Comparison of ENCODE assay signal across 11 mouse cellular contexts in genomic region chr4:136149045-136149379, GRCm38 (mm10). TPM values are rescaled to one million over a fixed set of nuclear protein-coding genes. Genes with fewer than 3 reads are reported as not detected.
DNase-seq lines count a peak whose midpoint lies in the region; ATAC-seq and TF ChIP-seq lines count a peak whose summit lies in the region.
"Had no signal": no experiment of that assay in that cellular context is flagged by ENCODE, and none has a peak within 500 bp of the region (broad histone marks: within the 10 kb centered on the region; RNA-seq: fewer than 3 reads in every experiment).

No protein-coding gene starts in this region.

- H3K27me3 ChIP-seq in heart, embryonic 16.5 days (ENCODE audit: control insufficient read depth, insufficient read depth, low read length) = no peaks in the 10 kb centered on the region
- no peaks in the 10 kb centered on the region for H3K27me3 ChIP-seq in lung, postnatal 0 days (replicated peaks; ENCODE audit: insufficient read depth, low read length)
- no peaks in the 10 kb centered on the region for H3K27me3 ChIP-seq in embryonic facial prominence, embryonic 14.5 days (replicated peaks; ENCODE audit: control insufficient read depth, insufficient read depth, low read length)

- H3K4me3 ChIP-seq in heart, embryonic 16.5 days (ENCODE audit: low read length) = no peak overlapping the region
- H3K4me3 ChIP-seq in lung, postnatal 0 days (ENCODE audit: low read depth, low read length) = no peak overlapping the region
- no peak overlapping the region for H3K4me3 ChIP-seq in lung, adult 2 months (replicated peaks; ENCODE audit: extremely low read depth, low read depth, low read length)
- H3K4me3 ChIP-seq in embryonic facial prominence, embryonic 14.5 days (ENCODE audit: low read depth, low read length) = no peak overlapping the region

- H3K9me3 ChIP-seq in heart, embryonic 16.5 days (replicated peaks; ENCODE audit: control insufficient read depth, low read length) = no peaks in the 10 kb centered on the region
- H3K9me3 ChIP-seq in lung, postnatal 0 days (ENCODE audit: low read length) = no peaks in the 10 kb centered on the region
- no peaks in the 10 kb centered on the region for H3K9me3 ChIP-seq in embryonic facial prominence, embryonic 14.5 days (ENCODE audit: control insufficient read depth, low read length)

- ATAC-seq in heart, embryonic 16.5 days (replicated peaks; ENCODE audit: extremely low read depth, insufficient read depth, low FRiP score) = no peak
- no peak for ATAC-seq in lung, postnatal 0 days
- ATAC-seq in embryonic facial prominence, embryonic 14.5 days (ENCODE audit: low read depth) = no peak

- TF ChIP-seq CTCF in lung, postnatal 0 days (IDR thresholded peaks at IDR 0.05) = no peak
- TF ChIP-seq CTCF in lung, adult 2 months (IDR thresholded peaks at IDR 0.05; ENCODE audit: insufficient read depth, low read length) = no peak

- 90% methylated on average over 2 of the region's 2 CpGs for WGBS in heart, embryonic 16.5 days
- 85% methylated on average over 2 of the region's 2 CpGs for WGBS in lung, postnatal 0 days
- 92% methylated on average over 2 of the region's 2 CpGs for WGBS in lung, adult 2 months
- WGBS in embryonic facial prominence, embryonic 14.5 days = 78% methylated on average over 2 of the region's 2 CpGs

- DNase-seq in heart, postnatal 25 days (ENCODE audit: low spot score) = no peak
- DNase-seq in lung, postnatal 0 days (ENCODE audit: low spot score) = no peak
- no peak for DNase-seq in lung, adult 2 months
- DNase-seq in embryonic facial prominence, embryonic 14.5 days (ENCODE audit: low spot score) = no peak
- peak; percentile 58 for DNase-seq in naive thymus-derived CD4-positive, alpha-beta T cell, adult 2 months (ENCODE audit: low read depth)
- no peak for DNase-seq in left cerebral cortex, postnatal 36 days (ENCODE audit: low spot score in 2 of 2)
- no peak for DNase-seq in gastrocnemius, postnatal 4 days (ENCODE audit: low spot score in 2 of 2)
- DNase-seq: layer of hippocampus, adult 9-11 months had no signal

- no peaks in the 10 kb centered on the region for H3K36me3 ChIP-seq in heart, embryonic 16.5 days (ENCODE audit: control insufficient read depth, insufficient read depth)
- no peaks in the 10 kb centered on the region for H3K36me3 ChIP-seq in lung, postnatal 0 days (ENCODE audit: insufficient read depth, low read length)
- H3K36me3 ChIP-seq in embryonic facial prominence, embryonic 14.5 days (ENCODE audit: control insufficient read depth, insufficient read depth, low read length) = peaks cover 13% of the 10 kb centered on the region; the same call in 1 of the 2 replicates
- H3K36me3 ChIP-seq: G1E had no signal

- no peak overlapping the region for H3K9ac ChIP-seq in heart, embryonic 16.5 days (ENCODE audit: low read length)
- H3K9ac ChIP-seq in lung, postnatal 0 days (replicated peaks; ENCODE audit: low read depth) = no peak overlapping the region
- no peak overlapping the region for H3K9ac ChIP-seq in embryonic facial prominence, embryonic 14.5 days (ENCODE audit: low read depth, low read length)

- no peak for TF ChIP-seq POLR2A in lung, adult 2 months (IDR thresholded peaks at IDR 0.05; ENCODE audit: borderline replicate concordance, extremely low read depth, low read depth, low read length)

- intact Hi-C loops in heart, postnatal 25 days (cut with DNase I) = loop anchor here (10.0 kb wide), 1 partner anchor 316 kb away; the partner anchor contains the start of genes 6030445D17Rik and Luzp1
- intact Hi-C loops in left cerebral cortex, postnatal 36 days (cut with DNase I) = loop anchor here (2.0 kb wide), 1 partner anchor 78 kb away; no protein-coding TSS in a partner anchor

- peak overlapping the region; percentile 83 for H3K27ac ChIP-seq in heart, embryonic 16.5 days (ENCODE audit: low read length)
- peak overlapping the region; percentile 54 for H3K27ac ChIP-seq in lung, postnatal 0 days (ENCODE audit: low read length)
- peak overlapping the region; percentile 97 for H3K27ac ChIP-seq in embryonic facial prominence, embryonic 14.5 days (replicated peaks; ENCODE audit: low read depth, low read length)

- TF ChIP-seq EP300 in lung, postnatal 0 days (IDR thresholded peaks at IDR 0.05) = no peak

- H3K4me2 ChIP-seq in heart, embryonic 16.5 days (ENCODE audit: low read depth, low read length) = no peak overlapping the region
- H3K4me2 ChIP-seq in lung, postnatal 0 days (replicated peaks; ENCODE audit: low read depth, low read length) = no peak overlapping the region
- H3K4me2 ChIP-seq in embryonic facial prominence, embryonic 14.5 days (ENCODE audit: low read depth, low read length) = no peak overlapping the region

- H3K4me1 ChIP-seq in heart, embryonic 16.5 days (ENCODE audit: control insufficient read depth, insufficient read depth, low read length) = peaks cover 15% of the 10 kb centered on the region
- H3K4me1 ChIP-seq in lung, postnatal 0 days (ENCODE audit: insufficient read depth, low read depth, low read length) = peaks cover 23% of the 10 kb centered on the region
- H3K4me1 ChIP-seq in lung, adult 2 months (ENCODE audit: control insufficient read depth, insufficient read depth, low read length) = peaks cover 16% of the 10 kb centered on the region
- peaks cover 35% of the 10 kb centered on the region for H3K4me1 ChIP-seq in embryonic facial prominence, embryonic 14.5 days (ENCODE audit: control insufficient read depth, insufficient read depth, low read length)

RNA-seq across cellular contexts. Expression of gene Id3, which starts 5.7 kb away (rescaled TPM):
- polyA plus RNA-seq in heart, embryonic 16.5 days (2015; fragmentation: Nextera tagmentation; extraction: Ambion mirVana) = 218 and 262 TPM in 2 replicates
- total RNA-seq in heart, postnatal 25 days (2021) = 10 to 100 TPM; 46.9 to 70.1 TPM
- 430 and 477 TPM in 2 replicates for polyA plus RNA-seq in lung, postnatal 0 days (2015; fragmentation: Nextera tagmentation; extraction: Ambion mirVana)
- polyA plus RNA-seq in lung, adult 2 months (2012; rRNA removed) = 390 and 505 TPM in 2 replicates
- polyA plus RNA-seq in embryonic facial prominence, embryonic 14.5 days (2014; fragmentation: Nextera tagmentation; extraction: Ambion mirVana) = 404 and 407 TPM in 2 replicates
- total RNA-seq in left cerebral cortex, postnatal 36 days (2021) = 10 to 100 TPM; 35.3 to 40.7 TPM
- total RNA-seq in gastrocnemius, postnatal 4 days (2021) = 10 to 100 TPM; 51.3 to 59.3 TPM
- polyA plus RNA-seq: G1E had no signal

RNA-seq across cellular contexts. Expression of gene E2f2, which starts 23.2 kb away (rescaled TPM):
- 8.6 and 11.0 TPM in 2 replicates for polyA plus RNA-seq in heart, embryonic 16.5 days (2015; fragmentation: Nextera tagmentation; extraction: Ambion mirVana)
- 1 to 10 TPM; 1.9 to 4.3 TPM for total RNA-seq in heart, postnatal 25 days (2021)
- 17.8 and 19.1 TPM in 2 replicates for polyA plus RNA-seq in lung, postnatal 0 days (2015; fragmentation: Nextera tagmentation; extraction: Ambion mirVana)
- polyA plus RNA-seq in lung, adult 2 months (2012; rRNA removed) = 8.9 and 11.2 TPM in 2 replicates
- polyA plus RNA-seq in embryonic facial prominence, embryonic 14.5 days (2014; fragmentation: Nextera tagmentation; extraction: Ambion mirVana) = 7.9 and 10.1 TPM in 2 replicates
- under 1 TPM; 0.61 to 0.72 TPM for total RNA-seq in left cerebral cortex, postnatal 36 days (2021)
- total RNA-seq in gastrocnemius, postnatal 4 days (2021) = 10 to 100 TPM; 18.4 to 19.4 TPM

RNA-seq across cellular contexts. Expression of gene Asap3, which starts 57.2 kb away (rescaled TPM):
- polyA plus RNA-seq in heart, embryonic 16.5 days (2015; fragmentation: Nextera tagmentation; extraction: Ambion mirVana) = 2.8 and 3.8 TPM in 2 replicates
- total RNA-seq in heart, postnatal 25 days (2021) = 10 to 100 TPM in 1 of 2 experiments, 1 to 10 TPM in 1; 8.7 to 11.8 TPM
- polyA plus RNA-seq in lung, postnatal 0 days (2015; fragmentation: Nextera tagmentation; extraction: Ambion mirVana) = 5.4 and 5.5 TPM in 2 replicates
- 8.7 and 9.3 TPM in 2 replicates for polyA plus RNA-seq in lung, adult 2 months (2012; rRNA removed)
- 8.1 and 11.3 TPM in 2 replicates for polyA plus RNA-seq in embryonic facial prominence, embryonic 14.5 days (2014; fragmentation: Nextera tagmentation; extraction: Ambion mirVana)
- total RNA-seq in left cerebral cortex, postnatal 36 days (2021) = 1 to 10 TPM; 2.2 to 2.5 TPM
- 10 to 100 TPM; 12.2 to 13.4 TPM for total RNA-seq in gastrocnemius, postnatal 4 days (2021)
- total RNA-seq: megakaryocyte progenitor cell, adult 5-6 weeks had no signal
